Mouse (Mus musculus) granulocyte monocyte progenitor cell, adult 5-6 weeks (primary cell): ENCODE measurements at regions not wholly inside any gene's neighbourhood (a gene's known extent, or its start where the extent isn't known, plus 50 kb on each side); places are given as distances from the start of the nearest gene placed in this dataset.

Experiments
- ATAC-seq: replicated peaks from 2 replicates; pipeline ENCODE4 v1.8.0; 2016; ENCODE audit warnings: mild to moderate bottlenecking, moderate TSS enrichment, inconsistent platforms; ENCODE audit not compliant: poor library complexity, severe bottlenecking

DNA sequence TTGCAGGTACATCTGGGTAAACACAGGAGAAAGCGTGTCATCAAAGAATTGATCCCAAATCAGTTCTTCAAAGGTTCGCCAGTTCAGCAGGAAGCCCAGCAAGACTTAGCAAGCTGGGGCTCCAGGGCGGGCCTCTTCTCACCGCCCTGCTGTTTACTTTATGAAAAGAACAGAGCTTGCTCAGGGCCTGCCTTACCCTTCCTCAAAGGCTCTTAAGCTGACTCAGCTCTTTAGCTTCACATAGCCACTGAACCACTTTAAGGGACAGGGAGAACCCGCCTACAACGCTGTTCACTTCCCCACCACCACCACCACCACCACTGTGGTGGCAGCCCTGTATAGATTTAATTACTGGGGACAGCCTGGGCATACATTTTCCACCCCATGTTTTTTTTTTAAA, 148.5 kb downstream of the Clic5 start:
- ATAC-seq: no peak

DNA sequence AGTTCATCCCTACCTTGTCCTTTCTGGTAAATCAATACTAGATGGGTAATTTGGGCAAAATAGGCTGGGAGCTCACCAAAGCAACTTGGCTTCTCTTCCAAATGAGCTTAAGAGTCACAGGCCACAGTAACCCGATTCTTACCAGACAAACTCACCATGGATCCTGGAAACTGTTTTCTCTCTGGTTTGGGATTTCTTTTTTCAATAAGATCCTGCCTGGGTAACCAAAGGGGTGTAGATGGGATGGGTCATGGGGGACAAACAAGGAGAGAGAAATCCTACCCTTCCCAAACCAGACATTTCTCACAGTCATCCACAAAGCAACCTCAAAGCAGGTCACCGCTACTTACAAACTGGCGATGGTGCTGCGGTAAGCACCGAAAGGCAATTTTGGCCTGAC, 148.9 kb downstream of the Clic5 start:
- no peak for ATAC-seq

DNA sequence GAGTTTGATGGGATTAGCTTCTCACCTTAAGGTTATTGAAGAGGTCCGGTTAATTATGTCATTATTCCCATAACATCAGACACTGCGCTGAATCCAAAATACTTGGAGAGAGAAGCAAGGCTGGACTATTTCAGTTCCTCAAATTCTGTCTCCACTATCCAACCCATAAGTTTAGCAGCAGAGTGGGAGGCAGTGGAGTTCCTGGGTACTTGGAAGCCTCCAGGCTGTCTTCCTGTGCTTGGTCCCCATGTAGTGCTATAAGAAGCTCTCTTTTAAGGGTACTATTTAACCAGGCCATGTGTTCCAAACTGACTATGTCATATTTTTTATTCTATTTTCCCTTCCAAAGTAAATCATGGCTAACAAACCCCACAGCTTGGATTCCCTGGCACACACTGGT, 156.2 kb downstream of the Clic5 start:
- ATAC-seq: peak; percentile 37; the same call in 1 of the 2 replicates

DNA sequence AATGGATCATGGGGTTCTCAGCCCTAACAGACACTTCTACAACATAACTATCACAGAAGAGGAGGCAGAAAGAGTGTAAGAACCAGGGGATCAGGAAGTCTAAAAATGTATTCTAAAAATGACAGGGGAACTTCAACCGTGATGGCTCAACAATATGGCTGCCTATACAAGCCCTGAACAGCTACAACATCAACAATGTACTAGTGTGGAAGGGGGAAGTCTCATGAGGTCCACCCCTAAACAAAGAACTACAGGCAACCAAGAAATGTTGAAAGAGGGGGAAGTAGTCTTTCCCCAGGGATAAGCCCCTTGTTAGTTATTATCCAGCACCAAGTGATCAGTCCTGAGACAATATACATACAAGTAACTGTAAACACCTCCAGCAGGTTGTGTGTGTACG, 157.0 kb downstream of the Clic5 start:
- peak; percentile 66 for ATAC-seq

DNA sequence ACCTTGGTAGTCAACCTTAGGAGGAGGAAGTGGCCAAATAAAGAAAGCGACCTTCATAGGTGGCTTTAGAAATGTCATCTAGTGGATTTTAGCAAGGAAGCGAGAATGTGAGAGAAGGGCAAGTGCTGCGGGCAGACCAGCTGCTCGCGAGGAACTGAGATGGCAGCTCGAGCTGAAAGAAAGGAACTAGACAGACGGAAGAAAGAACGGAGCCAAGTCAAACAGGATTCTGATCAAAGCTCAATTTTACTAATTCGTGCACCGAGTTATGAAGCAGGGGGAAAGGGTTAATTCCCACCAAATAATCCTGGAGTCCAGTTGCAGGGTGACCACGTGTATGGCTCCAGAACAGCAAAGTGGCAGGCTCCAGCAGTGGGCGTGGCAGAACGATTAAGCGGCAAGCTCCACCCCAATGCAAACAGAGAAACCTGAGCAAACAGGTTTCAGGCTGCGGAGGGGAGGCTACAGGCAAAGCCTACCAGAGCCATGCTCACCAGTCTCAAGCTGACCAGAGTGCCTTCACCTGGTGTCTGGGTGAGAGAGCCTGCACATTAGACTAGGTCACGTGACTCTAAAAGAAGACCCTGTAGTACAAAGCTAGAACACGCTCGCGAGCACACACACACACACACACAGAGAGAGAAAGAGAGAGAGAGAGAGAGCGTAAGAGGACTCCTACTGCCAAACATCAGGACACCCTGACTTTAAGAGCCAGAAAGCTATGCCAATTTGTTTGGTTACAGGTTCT, 162.0 kb downstream of the Clic5 start:
- 0 out of 2 replicates have a peak, but pooled peaks have one; percentile 17 for ATAC-seq

DNA sequence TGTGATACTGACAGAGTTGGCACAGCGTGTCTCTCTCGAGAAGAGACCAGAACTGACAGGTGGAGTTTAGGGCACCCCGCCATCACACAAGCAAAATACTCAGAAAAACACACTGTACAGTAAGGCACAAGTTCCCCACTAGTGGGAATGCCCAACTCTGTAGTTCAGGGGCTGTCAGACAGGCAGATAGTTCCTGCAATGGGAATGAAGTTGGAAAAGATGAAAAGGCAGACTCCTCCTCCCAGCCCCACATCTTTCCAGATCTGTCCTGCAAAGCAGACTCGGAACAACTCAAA, 162.5 kb downstream of the Clic5 start:
- ATAC-seq: 0 out of 2 replicates have a peak, but pooled peaks have one; percentile 1

DNA sequence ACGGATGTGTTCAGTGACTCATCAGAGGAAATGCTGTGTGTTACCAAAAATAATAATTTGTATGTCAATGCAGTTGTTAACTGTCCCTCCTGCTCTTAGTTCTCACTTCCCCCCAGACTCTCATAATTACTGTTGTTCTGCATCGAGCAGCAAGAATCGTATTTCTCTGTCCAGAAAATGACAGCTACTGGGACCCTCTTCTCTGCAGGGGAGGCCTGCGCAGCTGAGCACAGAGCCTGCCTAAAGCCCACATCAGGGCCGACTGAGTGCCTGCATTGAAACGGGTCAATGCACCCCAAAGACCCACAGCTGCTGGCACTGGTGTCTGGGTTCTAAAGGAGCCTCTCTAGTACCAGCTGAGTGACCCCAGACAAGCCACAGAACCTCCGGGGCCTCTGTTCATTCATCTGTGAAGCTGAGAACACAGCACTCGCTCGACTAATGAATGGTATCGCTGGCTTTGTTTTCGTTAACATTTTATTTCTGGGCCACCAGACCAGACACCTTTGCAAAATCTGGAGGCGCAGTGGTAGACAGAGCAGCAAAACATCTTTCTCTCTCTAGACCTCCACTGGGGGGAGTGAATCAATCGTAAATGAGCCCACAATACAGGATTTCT, 163.2 kb downstream of the Clic5 start:
- ATAC-seq: peak; percentile 45

DNA sequence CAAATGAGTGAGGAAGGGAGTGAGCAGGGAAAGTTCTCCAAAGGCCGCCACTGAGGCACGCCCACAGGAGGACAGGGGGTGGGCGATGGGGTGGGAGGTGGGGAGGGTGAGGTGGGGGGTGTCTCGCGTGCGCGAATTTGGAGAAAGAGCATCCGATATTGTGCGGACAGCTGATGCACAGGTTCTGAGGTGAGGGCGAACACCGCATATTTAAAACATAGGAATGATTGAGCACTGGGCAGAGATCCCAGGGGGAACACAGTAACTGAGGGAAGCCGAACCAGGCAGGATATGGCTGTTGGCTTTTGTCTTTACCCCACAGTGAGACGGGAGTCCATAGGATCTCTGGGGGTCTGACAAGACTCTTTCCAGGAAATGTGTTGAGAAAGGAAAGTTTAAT, 163.8 kb downstream of the Clic5 start:
- ATAC-seq: no peak

DNA sequence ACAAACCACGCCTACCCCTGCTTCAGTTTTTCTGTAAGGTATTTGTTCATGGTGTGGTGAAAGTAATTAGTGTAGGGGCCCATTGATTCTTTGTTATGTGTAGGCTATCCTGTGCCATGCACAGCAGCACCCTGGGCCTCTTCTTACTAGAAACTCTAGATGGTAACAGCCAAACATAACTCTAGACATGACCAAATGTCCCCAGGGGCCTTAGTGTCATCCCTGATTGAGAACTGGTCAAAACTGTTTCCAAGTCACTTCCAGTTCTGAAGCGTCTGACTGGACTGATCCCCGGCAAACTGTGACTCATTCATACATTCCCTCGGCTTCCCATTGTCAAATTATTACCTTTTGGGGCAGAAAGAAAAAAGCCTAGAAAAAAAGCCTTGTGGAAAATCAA, 174.7 kb downstream of the Clic5 start:
- ATAC-seq: no peak

DNA sequence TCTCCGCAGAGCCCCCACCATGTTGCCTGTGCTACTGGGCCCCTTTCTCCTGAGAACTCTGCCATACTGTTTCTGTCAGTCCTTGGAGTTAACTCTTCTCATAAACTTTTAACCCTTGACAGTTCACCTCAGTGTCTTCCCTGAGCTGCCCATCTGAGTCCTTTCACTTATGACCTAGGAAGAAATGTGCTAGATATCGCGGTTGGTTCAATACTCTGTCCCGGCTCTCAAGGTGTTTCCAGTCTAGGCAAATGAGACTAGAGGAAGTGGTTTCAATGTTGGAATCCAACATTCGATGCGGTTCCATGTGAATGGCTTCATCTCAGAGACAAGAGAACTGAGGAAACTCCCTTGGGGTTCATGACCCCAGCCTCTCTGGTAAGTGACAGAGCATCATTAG, 176.1 kb downstream of the Clic5 start:
- no peak for ATAC-seq

DNA sequence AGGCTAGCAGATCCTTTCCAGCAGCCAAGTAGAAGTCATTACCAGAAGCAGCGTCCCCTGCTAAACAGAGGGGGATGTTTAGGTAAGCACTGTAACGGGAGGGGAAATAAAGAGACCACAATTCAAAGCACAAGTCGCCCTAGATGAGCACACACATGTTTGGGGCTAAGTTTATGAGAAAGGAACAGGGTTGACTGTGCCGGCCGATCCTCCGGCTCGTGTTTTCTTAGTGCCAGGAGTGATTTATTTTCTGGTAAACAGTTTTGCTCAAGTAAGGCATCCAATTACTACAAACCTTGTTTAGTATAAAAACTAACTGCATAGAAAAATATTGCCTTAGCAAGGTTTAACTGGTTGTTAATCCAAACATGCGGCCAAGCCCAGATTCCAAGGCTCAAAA, 178.1 kb downstream of the Clic5 start:
- no peak for ATAC-seq

DNA sequence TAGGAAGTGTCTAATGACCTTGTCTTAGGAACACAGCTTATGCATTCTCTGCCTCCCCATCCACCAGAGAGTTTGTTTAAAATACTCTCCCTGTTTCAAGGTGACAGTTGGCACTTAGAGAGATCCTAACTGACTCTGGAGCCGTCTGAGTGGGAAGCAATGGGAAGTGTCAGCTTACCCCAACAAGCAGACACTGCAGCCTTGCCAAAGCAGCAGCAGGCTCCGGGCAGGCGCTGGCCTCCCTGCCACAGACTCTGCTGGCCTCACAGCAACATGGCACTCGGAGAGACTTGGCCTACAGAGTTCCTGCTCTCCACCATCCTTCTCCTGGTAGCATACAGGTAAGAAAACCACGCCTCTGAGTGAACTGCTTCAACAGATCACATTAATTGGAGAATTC, 179.2 kb downstream of the Clic5 start:
- no peak for ATAC-seq

DNA sequence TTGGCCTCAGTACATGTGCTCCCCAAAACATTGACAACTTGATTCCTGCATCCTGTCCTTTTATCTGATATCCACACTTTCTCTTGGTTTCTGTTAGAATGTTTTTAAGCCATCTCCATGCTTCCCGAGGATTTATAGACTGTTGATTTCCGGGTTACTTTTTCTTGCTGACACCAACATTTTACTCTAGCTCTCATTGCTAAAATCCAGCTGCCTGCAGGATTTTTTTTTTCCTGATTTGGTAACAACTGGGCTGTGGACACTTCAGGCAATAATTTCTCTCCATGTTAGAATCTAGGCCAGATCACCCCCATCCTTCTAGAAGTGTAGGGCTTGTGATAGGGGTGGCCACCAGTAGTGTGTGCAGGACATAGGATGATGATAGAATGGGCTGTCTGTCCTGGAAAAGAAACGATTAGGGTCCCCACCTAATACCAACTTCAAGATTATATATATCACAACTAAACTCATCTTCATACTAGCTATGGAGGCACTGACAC, 182.6 kb downstream of the Clic5 start:
- ATAC-seq: no peak

DNA sequence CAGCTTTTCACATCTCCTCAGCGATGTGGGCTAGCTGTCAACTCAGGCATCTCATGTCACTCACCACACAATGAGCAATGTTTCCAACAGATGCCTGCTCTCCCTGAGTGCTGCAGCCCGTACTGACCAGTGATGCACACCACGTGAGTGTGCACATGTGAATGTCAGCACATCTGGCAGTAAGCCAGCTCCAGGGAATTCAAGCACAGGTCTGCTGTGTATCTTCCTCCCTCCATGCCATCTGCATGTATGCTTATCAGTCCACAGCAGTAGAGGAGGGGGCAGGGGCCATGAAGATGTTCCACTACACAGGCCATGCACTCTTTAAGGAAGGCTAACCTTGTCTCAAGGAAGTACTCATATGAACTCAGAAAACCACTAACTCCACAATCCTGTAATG, 183.2 kb downstream of the Clic5 start:
- no peak for ATAC-seq

DNA sequence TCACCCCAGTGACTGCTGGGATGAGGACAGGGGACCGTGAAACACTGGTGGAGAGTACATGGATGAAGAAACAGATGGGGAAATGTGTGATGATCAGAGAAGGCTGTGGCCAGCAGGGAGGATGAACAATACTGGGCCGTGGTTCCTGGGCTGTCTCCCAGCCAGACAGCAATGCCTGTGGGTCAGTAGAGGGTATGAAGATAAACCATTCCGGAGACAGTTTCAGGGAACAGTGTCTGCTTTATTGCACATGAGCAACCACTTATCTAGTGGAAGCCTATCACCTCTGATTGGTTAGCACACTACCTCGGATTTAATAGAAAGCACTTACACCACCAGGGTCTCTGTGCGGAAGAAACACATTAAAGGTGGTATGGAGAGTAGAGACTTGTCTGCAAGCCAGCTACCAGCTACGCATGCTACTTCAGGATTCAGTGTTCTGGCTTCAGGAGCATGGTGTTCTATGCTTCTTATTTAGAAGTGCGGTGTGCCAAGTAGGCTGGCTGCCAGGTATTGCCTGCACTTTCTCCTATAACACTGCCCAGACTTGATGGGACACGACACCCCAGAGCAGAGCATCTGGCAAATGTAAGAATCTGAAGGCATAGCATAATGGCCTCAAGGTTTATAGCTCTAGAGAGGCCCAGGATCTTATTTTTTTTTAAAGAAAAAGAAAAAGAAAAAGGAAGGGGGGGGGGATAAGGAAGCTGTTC, 185.5 kb downstream of the Clic5 start:
- no peak for ATAC-seq

DNA sequence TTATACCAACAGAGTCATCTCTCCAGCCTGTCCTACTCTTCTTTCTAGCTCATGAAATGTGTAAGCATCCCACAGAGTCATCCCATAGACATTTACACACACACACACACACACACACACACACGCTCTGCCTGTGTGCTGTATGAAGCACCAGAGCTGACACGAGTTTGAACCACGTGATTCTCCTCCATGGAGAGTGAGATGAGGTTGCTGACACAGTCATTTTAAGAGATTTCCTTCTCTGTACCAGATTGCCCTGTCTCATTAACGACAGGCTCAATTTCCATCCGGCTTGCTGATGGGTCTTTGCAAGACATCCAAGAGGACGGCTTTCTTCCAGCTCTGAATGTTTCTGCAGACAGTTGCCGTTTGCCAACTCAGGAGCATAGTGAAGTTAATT, 190.0 kb downstream of the Clic5 start:
- ATAC-seq: no peak

DNA sequence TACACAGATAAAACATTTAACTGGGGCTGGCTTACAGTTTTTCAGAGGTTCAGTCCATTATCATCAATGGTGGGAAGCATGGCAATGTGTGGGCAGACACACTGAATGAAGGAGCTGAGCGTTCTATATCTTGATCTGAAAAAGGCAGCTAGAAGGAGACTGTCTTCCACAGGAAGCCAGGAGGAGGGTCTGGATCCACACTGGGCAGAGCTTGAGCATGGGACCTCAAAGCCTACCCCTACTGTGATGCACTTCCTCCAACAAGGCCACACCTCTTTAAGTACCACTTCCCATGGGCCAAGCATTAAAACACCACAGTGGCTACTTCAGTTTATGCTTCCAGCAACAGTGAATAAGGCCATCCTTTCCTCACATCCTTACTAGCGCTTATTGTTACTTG, 200.5 kb downstream of the Clic5 start:
- ATAC-seq: no peak

DNA sequence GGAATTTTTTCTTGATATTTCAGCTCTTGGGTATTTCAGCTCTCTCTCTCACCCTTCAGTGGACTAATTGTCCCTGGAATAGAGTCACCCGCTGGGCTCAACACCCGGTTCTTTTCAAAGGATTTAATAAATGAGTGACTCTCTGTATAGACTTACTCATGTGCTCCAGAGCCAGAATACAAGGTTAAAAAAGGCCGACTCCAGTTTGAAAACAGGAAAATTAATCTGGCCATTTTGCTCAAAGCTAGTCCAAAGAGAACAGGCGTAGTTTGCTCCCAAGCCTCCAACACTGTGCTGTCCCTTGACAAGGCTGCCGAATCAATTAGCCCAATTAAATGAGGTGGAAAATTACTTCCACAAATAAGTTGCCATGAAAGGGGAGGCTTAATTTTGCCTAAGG, 209.4 kb downstream of the Clic5 start:
- ATAC-seq: no peak

DNA sequence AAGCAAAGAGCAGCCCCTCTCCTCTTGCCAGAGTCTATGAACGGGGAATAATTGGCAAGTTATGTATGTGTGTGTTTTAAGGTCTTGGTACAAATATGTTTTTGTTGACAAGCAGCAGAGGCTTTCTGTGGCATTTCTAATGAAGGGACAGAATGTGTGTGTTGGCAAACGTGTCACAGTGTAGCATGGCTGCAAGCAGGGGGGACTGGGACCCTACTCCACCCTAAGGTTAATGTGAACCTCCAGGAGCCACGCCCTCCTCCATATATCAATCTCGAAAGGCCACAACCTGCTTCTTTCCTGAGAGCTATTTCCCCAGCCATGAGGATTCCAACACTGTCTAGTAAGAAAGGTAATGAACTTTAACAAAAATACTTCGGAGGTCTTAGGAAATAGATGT, 209.8 kb downstream of the Clic5 start:
- ATAC-seq: no peak

DNA sequence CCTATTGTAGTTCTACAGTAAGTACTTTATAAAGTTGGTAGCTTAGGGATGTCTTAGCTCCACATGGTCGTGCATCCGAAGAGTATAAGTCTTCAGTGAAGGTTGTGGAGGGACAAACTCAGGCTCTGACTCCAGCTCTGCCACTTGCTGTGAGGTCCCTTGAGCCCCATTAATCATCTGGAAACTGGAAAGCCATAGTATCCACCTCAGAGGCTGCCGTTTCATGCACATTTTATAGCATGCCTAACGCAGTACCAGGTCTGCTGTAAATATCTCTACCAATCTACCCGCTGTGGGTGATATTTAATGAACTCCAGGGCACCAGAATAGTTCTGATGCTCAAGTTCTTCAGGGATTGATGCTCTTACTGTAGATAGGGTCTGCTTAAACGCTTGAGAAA, 216.5 kb downstream of the Clic5 start:
- ATAC-seq: no peak

DNA sequence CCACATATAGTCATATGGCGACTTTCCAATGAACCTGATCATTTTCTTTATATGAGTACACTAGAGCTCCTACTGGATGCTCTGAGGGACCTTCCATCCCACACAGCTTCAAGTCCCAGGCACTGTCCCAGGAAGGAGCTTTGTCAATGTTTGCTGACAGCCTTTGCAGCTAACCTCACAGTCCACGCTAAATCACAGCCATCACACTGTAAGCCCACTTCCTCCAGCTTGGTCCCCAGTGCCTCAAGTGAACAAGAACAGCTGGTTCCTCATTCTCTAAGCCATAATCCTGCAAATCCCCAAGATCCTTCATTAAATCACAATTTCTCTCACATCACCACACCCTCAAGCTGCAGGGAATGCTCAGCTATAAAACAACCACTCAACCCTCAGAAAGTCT, 222.6 kb downstream of the Clic5 start:
- no peak for ATAC-seq
